Mouse (Mus musculus) right cerebral cortex, adult 18-20 months (tissue): ENCODE measurements around the gene Polr1d.
A peak's percentile ranks its signal among the peaks of the same experiment; 100 is the strongest.

Experiments
- DNase-seq: peaks from one replicate; pipeline ENCODE4 v3.0.0; 2022; ENCODE audit warnings: mixed read lengths

The Polr1d gene

DNA sequence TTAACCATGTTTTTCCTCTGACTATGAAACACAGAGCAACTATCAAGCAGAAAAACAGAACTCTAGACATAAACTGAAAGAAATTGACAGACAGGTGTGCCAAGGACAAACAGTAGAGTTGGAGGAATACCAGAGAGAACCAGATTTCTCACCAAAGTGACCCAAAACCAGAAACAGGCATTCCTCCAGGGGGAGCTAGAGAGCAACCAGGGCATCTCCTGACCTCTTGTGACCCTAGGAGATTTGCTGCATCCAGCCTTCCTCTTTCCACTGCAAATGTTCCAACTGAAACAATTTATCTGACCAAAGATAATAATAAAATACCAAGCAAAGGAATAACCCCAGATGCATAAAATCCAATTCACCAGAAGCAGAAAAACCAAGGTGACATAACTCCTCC is 70.5 kb downstream of the Polr1d start:
- DNase-seq: no peak

DNA sequence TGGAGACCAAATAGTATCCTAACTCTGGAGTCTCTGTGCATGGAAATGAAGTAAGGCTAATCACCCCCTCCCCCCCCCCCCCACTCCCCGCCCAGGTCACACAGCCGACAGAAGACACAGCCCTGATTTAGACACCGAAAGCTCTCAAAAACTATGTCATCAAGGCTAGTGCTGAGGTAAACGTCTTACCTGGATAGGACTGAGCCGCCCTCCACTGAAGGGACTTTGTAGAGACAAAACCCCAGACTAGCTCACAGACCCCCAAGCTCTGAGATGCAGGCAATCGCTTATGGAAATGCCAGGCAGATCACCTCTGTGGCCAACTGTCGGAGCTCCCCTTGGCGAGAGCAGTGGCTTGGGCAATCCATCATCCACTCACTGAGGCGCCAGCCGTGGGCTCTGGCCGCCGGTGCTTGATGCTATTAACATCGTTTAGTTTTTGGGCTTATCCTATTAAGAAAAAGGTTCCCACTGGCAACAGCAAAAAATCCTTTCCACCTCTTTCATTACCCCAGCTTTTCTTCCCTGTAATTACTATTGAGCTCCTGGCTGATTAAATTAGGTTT is 78.0 kb downstream of the Polr1d start:
- no peak for DNase-seq

DNA sequence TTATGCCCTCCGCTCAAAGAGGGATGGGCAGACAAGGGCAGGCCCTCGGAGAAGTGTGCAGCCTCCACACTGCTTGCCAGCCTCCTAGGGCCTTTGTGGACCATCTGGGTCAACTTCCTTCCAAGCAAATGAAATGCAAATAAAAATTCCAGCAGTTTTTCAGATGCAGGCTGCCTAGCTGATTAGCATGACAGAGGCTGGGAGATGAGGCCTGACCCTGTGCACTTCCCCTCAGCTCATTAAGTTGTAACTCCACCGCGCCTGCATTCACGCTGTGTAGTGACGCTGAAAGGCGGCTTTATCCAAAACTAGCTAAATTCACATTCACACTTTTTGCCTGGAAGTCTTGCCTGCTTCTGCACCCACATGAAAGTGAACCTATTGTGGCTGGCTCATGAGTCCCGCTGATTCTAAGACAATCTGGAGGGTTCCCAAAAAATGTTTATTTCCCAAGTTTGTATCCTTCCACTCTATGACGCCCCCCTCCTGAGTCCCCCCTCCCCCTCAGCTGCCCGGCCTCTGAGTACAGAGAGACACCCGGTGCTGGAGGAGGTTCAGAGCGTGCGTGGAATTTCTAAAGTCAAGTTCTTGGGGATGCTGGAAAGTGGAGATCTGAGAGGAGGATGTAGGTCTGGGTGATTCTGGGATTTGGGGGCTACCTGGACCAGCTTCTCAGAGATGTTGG is 78.7 kb downstream of the Polr1d start:
- DNase-seq: peak; percentile 7

DNA sequence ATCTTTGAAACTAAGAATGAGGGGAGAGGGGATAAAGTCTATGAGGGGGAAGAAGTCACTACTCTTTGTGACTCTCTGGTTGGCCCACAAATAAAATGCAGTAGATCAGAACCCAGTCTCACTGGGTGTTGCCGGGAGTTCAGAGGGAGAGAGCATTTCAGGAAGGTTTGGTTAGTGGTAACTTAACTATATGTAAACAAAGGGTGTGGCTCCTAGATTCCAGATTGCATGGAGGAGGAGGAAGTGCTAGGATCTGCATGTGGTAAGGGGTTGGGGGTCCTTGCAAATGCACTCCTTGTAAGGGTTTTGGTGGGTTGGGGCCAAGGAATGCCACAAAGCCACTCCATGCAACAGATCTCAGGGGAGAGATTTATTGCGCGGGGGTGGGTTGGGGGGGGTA is 79.5 kb downstream of the Polr1d start:
- DNase-seq: no peak

DNA sequence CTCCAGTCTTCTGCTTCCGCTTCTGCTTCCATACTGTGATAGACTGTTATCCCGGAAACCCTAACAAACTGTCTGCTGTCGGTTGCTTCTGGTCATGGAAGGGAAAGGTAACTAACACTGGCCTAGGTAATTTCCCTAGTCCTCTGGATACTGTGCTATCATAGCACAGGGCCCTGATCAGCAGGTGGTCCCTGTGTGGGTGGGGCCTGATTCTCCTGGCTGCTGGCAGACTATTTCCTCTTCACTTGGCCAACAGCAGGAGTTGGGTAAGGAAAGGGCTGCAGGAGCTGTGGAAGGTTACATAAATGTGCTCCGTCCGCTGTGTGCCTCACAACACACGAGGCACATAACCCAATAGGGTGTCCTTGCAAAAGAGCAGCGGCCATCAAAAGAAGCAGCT is 80.6 kb downstream of the Polr1d start:
- DNase-seq: no peak

DNA sequence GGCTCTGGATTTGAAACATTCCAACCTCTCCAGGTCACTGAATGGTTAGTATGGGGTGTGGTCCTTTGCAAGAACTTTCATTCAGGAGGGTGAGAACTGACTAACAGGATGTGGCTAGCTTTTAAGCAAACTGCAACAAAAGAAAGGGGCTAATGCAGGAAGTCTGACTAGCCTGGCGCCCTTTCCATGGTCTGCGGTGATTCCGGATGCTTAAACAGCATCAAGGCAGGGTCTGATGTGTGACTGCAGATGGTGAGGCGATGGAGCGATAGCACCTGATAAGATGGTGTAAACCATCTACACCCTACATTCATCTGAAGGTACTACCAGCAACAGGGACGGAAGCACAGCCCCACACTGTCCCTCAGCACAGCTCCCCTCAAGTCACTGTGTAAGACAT is 82.5 kb downstream of the Polr1d start:
- DNase-seq: no peak

DNA sequence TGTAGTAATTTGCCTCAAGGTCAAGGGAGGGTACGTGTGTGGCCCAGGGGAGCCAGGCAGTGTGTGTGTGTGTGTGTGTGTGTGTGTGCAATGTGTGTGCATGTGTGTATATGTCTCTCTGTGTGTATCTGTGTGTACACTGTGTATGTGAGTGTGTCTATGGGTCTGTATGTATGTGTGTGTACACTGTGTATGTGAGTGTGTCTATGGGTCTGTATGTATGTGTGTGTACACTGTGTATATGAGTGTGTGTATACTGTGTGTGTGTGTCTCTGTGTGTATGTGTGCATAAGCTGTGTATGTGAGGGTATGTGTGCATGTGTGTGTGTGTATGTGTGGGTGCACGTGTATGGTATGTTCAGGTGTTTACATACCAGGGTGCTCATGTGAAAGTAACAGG is 82.9 kb downstream of the Polr1d start:
- DNase-seq: no peak
